Mouse (Mus musculus) retina, postnatal 7 days (tissue): ENCODE measurements around the gene Sertad3.

Experiments used
- DNase-seq: peaks from one replicate; pipeline ENCODE4 v3.0.0-alpha.2; 2012; ENCODE audit warnings: low read depth, low spot score

Gene Sertad3

DNA sequence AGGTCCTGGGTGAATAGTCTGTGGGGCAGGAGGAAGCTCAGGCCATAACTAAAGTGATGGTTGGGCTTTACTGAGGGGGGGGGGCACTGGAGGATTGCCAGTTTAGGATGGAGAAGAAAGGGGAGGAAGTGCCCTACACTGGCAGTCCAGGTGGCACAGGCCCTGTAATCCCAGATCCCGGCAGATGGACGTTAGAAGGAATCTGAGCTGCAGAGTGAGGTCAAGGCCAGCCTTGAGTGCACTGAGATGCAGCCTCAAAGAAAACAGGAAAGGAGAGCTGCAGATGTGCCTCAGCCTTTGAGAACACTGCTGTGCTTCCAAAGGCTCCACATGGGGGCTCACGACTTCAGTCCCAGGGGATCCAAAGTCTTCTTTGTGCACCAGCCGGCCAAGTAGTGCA, 5.9 kb upstream of the Sertad3 start:
- no peak for DNase-seq

DNA sequence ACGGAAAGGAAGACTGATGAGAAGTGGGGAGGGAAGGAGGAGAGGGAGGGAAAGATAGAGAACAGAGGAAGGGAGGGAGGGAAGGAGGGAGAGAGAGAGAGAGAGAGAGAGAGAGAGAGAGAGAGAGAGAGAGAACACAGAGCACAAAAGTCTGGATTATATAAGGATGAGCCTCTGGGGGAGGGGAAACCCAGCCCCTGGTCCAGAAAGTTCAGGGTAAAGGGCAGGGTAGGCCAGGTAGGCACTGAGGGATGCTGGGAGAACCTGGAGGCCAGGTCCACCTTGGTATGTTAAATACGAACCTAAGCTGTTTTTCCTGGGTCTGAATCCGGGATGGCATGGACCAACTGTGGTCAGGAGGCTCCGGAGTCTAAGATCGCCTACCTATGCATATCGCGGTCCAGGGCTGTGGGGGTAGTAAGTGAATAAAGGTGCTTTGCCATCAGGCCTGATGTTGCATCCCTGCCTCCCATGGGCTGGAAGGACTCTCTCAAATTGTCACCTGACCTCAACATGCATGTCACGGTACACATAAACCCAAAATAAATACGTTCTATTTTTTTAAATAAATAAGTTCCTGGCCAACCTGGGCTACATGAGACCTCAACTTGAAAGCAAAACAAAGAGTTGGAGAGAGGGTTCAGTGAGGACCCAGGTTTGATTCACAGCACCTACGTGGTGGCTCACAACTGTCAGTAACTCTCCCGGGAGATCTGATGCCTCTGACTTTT, 2.0 kb upstream of the Sertad3 start:
- no peak for DNase-seq

DNA sequence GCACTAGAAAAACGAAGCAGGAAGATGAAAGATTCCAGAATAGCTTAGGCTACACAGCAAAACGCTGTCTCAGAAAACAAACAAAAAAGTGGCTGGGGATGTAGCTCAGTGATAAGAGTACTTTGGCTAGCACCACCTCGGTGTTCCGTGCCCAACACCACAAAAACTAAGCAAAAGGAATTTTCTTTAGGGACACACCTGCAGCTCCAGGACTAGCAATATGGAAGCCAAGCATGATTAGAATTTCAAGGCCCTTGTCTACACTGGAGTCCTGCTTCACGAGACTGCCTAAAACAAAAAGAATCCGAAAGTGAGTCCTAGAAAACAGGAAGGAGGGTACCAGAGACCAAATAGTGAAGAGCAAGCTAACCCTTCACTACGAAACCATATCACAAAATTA, 972 bp upstream of the Sertad3 start:
- DNase-seq = no peak

DNA sequence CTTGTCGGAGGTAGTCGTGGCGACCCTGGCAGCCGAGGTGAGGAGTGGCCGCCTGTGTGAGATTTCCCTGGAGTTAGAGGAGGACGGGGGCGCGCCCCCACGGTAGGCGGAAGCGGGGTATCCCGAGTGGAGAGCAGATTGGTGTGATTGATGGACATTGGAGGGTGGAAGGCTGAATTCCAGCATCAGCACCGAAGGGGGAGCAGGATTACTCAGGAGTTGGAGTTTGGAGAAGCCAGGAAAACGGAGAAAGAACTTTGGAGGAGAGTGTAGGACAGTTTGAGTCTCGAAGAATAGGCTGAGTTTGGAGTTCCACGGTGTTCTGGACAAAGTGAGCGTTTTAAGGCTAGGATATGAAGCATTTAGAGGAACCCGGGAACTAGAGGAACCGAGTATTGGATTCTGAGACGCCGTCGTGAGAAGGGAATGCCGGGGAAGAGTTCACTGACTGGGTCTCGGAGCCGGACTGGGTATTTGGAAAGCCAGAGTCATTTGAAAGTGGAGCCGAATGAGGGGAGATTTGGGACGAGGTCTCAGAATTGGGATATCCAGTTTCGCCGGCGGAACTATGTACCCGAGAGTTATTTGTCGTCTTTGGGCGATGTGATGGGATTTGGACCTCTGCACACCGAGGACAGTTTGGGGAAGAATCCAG, 394 bp downstream of the Sertad3 start:
- DNase-seq = no peak

DNA sequence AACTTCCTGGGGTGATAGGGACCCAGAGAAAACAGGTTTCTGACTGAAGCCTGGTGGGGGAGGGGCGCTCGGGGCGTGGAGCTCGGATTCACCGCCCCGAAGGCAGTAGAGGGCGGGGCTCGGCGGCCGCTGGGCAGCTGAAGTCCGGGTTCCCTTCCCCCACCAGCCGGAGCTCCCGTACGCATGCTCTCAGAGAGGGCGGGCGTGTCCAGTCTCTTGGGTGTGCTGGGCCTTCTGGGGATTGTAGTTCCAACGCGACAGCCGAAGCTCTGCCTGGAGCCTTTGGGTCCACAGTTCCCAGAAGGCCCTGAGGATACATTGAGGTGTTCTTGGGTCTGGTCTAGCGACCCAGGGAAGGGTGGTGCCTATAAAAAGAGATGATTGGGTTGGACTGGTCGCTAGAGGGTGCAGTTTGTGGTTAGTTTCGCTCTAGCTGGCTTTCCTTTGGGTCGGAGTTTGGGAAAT, 954 bp downstream of the Sertad3 start:
- DNase-seq = peak; percentile 95

DNA sequence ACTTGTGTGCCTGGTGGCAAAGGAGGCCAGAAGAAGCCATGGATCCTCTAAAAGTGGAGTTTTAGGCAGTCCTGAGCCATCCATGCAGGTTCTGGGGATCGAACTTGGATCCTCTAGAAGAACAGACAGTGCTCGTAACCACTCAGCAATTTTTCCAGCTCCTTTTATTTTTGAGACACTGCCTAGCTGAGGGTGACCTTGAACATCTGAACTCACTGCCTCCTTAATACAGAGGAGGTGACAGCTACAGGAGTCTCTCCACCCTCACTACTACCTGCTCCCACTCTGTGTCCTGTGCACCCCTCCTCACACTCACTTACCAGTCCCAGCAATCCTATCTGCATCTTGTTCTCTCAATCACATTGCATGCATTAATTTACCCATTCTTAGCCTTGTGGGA, 2.0 kb downstream of the Sertad3 start:
- no peak for DNase-seq

DNA sequence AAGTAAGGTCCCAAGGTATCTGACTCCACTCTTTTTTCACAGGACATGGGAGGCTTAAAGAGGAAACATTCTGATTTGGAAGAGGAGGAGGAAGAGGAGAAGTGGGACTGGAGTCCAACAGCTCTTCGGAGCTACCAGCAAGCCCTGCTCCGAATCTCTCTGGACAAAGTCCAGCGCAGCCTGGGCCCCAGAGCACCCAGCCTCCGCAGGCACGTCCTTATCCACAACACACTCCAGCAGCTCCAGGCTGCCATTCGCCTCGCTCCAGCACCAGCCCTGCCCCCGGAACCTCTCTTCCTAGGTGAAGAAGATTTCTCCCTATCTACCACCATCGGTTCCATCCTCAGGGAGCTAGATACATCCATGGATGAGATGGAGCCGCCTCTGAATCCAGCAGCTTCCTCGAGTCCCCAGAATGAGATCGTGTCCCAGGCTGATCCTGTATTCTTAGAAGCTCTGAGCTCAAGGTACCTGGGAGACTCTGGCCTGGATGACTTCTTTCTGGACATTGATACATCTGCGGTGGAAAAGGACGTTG, 2.6 kb downstream of the Sertad3 start:
- no peak for DNase-seq

DNA sequence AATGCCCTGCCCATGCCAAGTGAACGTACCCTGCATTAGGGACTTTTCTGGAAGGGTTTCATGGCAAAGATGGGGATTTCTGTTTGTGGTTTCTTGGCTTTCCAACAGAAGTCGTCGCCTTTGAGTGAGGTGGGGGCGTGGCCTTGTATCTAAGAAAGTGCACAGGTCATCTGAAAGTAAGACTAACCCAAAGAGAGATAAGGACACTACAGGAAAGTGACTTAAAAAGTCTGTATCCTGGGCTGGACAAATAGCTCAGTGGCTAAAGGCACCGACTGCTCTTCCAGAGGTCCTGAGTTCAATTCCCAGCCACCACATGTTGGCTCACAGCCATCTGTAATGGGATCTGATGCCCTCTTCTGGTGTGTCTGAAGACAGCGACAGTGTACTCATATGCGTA, 5.0 kb downstream of the Sertad3 start:
- no peak for DNase-seq

DNA sequence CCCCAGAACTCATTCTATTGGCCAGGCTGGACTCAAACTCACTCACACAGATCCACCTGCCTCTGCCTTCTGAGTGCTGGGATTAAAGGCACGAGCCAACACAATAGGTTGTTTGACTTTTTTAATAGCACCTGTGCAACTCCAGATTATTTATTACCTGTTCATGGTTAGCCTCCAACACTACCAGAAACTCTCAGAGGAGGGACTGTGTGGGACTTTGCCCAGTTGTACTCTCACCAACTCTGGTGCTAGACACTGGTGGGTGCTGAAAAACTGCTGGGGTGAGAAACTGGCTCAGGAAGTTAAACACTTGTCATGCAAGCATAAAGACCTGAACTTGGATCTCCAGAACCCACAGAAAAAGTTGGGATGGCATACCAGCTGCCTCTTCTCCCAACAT, 6.2 kb downstream of the Sertad3 start:
- DNase-seq = no peak

DNA sequence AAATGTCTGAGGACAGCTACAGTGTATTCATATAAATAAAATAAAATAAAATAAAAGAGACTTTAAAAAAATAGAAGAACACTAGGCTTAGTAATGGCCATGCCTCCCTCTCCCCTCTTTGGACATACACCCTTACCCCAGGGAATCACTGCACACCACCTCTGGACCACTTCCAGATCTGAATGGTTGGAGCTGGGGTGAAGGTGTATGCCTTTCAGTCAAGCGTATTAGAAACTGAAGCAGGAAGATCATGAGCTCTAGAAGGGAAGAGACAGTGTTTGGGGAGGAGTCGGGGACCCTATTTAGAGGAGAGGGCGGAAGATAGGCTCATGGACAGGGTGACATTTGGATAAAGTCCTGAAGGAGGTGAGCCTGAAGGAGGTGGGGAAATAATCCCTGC, 6.9 kb downstream of the Sertad3 start:
- no peak for DNase-seq

DNA sequence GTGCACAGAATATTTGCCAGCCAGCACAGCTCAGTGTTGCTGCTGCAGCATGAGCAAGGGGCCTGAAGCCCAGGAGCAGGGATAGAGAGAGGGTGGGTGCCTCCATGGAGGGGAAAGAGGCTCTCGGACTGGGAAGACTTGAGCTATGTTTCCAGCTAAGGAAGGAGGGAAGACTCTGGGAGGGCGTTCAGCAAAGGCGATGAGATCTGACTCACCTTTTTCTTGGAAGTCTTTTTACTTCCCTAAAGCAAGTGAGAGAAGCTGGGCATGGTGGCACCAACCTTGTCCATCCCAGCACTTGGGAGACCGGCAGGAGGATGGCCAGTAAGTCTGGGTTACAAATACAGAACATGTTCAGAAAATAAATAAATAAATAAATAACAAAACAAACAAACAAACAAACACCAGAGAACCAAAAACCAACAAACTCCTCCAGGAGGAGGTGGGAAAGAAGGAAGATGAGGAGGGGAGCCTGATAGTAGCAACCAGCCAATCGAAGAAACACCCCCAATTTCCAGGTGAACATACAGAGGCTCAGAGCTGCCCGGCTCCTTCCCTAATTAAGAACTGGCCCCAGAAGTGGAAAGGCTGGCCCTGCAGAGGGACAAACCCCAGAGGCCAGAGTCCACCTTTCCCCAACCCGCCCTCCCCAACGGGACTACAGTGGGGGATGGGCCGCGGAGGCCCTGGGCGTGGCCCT, 7.5 kb downstream of the Sertad3 start:
- no peak for DNase-seq

DNA sequence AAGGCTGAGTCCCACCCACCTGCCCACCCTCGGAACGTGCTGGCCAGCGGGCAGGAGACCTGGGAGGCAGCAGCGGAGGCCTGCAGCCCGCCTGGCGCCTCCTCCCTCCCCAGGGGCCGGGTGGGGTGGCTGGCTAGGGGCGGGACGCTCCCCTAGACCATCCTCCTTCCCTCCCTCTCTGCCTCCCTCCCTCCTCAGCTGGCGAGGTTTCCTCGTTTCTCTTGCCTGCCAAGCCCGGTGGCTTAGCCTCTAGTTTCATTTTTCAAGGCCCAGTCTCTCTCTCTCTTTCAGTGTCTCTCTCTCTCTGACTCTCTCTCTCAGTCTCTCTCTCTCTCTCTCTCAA, 8.0 kb downstream of the Sertad3 start:
- no peak for DNase-seq

DNA sequence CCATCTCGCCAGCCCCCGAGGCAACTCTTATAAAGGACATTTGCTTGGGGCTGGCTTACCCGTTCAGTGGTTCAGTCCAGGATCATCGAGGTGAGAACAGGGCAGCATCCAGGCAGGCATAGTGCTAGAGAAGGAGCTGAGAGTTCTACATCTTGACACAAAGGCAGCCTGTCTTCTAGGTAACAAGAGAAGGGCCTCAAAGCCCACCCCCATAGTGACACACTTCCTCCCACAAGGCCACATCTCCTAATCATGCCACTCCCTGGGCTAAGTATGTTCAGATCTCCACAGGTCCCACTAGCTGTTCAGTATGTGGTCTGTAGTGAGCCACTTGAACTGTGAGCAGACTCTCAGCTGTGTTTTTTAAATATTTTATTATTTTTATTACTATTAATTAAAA, 10.3 kb downstream of the Sertad3 start:
- no peak for DNase-seq

DNA sequence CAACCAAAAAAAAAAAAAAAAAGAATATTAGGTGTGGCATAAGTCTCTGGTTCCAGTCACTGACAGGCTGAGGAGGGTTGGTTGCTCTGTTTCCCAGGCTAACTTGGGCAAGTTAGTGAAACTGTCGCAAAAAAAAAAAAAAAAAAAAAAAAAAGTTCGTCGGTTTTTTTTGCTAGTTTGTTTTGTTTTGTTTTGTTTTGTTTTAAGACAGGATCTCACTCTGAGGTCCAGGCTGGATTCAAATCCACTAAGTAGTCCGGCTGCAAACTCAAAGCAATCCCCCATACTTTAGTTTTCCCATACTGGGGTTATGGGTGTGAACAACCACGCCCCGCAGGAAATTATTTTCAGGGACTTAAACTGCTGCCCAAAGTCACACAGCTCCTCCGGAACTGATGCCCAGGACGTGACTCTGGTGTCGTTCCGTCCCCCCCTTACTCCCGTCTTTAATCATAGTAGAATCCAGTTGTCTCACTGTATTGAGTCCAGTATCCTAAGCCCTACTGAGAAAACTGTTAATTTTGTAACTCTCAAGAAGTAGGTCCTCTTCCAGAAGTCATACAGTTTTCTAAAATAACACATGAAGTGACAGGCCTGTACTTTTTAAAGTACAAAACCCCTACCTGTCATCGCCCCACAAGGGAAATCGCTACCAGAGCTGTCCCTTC, 12.7 kb downstream of the Sertad3 start:
- DNase-seq = no peak

DNA sequence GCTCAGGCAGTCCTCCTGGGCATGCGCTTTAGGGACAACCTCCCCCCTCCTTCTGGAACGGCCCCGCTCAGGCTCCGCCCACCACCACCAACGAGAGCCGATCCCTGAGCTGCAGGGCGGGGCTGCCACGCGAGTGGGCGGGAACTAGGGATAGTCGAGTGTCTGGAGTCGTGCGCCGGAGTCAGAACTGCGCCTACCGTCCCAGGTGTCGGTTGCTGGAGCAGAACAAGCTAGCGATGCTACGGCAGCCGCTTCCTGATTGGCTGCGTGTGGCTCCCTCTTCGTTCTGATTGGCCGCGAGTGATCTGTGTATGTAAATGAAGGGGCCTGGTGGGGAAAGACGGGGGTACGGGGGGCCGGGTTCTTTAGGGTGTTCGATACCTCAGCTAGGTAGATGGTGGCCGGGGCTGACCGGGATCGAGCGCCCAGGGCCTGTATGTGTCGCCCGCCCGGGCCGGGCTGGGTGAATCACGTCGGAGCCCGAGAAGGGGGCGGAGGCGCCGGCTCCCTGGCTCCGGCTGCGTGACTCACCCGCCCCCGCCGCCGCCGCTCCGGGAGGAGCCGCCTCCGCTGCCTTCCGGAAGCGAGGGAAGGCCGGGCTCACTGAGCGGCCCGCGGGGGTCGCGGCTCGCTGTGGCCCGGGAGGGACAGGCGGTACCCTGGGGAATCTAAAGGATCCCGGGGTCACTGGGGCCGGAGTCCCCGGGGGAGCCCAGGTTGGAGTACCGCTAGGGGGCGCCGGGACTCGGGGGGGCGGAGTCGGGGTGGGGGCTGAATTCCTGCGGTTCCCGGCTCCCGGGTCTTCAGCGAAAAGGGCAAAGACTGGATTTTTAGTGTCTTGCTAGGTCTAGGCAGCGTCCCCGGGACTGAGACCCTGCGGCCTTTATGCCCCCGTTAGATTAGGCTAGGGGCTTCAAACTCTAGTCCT, 13.5 kb downstream of the Sertad3 start, which contains the start of gene Sertad1:
Gene Sertad1, plus strand, starts transcription at position 141 of the 928 bp plus-strand sequence.
- DNase-seq = peak; percentile 98

DNA sequence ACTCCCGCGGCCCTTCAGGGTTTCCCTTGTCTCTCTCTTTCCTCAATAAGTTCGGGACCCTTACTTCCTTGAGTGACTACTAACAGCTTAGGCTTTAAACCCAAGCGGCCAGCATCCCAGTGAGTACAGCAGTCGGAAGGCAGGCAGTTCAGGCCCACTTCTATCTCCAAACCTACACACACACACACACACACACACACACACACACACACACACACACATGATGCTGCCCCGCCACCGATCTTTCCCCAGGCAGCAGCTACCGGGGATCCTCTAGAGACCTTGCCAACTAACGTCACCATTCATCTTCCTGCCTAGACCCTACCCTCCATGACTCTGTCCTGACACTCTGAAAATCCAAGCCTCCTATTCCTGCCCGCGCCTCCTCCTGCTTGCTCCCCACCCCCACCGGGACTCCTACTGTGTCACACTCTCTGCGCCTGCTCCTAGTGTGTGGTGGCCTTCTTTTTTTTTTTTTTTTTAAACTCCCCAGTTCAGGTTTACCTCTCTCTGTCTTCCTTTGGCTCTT, 14.2 kb downstream of the Sertad3 start:
- no peak for DNase-seq

DNA sequence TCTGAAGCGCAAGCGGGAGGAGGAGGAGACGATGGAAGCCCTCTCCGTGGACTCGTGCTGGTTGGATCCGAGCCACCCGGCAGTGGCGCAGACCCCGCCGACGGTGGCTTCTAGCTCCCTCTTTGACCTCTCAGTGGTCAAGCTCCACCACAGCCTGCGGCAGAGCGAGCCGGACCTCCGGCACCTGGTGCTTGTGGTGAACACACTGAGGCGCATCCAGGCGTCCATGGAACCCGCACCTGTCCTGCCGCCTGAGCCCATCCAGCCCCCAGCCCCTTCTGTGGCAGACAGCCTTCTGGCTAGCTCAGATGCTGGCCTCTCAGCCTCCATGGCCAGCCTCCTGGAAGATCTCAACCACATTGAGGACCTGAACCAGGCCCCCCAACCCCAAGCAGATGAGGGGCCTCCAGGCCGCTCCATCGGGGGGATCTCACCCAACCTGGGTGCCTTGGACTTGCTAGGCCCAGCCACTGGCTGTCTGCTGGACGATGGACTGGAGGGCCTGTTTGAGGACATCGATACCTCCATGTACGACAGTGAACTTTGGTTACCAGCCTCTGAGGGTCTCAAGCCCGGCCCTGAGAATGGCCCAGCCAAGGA, 15.8 kb downstream of the Sertad3 start:
- DNase-seq = no peak

DNA sequence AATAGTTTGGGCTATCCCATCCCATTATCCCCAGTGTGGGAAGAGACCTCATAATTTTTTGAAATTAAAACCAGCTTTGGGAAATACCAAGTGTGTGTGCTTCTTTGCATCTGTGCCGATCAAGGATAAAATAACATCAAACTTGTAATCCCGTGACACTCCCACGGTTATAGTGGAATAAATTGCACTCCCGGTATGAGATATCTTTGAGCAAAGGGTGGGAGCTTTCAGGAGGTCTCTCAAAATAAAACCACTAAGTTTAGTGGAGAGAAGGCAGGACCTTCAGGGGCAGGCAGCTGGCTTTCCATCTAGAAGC, 16.6 kb downstream of the Sertad3 start:
- no peak for DNase-seq

DNA sequence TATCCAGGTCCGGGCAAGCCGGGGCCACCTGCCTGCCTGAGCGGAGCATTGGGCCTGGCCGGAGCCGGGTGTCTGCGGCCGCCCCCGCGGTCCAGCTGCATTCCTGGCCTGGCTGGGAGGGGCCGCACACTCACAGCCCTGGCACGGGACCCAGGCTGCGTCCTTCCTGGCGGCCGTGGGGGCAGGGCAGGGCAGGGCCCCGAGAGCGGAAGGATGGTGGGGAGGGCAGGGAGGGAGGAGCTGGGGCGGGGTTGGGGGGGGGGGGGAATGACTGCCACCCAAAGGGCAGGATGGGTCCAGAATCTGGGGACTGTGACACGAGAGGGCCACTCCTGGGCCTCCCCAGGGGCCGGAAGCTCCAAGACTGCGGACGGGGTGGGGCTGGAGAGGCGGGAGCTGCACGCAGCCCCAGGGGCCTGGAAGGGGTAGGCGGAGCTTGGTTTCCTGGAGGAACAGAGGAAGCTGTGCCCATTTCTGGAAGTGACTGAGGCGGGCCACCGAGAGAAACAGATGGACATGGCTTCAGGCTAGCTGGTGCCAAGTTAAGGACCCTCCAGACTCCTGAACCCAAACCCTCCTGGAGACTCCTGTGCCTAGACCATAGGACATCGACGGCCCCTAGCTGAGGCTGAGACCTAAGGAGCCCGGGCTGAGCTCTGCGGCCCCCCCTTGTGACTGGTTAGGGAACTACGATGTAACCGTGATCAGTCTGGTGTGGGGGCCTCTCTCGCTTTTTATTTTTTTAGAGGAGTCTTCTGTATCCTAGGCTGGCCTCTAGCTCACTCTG, 17.2 kb downstream of the Sertad3 start:
- DNase-seq = no peak

DNA sequence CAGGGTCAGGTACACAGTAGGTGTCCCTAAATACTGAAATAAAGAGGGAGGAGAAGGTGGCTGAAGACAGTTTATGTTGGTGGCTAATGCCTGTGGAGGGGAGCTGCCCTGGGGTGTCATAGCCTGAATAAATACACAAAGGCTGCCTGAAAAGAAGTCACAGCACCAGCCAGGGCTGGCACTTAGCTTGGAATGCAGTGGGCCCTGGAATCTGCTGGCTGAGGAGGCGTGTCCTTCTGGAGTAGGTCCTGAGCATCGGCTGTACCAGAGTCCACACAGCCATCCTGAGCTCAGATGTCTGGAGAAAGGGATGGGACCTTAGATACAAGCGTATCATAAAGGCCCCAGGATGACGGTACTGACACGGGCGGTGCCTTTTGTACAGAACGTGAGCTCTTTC, 18.3 kb downstream of the Sertad3 start:
- no peak for DNase-seq
